Mouse (Mus musculus) 416B (cell line): Measurements from ENCODE around the gene Nav2.

Experiments used
- DNase-seq: peaks from one replicate; pipeline ENCODE4 v3.0.0; 2011; ENCODE audit warnings: low read depth

The Nav2 gene

DNA sequence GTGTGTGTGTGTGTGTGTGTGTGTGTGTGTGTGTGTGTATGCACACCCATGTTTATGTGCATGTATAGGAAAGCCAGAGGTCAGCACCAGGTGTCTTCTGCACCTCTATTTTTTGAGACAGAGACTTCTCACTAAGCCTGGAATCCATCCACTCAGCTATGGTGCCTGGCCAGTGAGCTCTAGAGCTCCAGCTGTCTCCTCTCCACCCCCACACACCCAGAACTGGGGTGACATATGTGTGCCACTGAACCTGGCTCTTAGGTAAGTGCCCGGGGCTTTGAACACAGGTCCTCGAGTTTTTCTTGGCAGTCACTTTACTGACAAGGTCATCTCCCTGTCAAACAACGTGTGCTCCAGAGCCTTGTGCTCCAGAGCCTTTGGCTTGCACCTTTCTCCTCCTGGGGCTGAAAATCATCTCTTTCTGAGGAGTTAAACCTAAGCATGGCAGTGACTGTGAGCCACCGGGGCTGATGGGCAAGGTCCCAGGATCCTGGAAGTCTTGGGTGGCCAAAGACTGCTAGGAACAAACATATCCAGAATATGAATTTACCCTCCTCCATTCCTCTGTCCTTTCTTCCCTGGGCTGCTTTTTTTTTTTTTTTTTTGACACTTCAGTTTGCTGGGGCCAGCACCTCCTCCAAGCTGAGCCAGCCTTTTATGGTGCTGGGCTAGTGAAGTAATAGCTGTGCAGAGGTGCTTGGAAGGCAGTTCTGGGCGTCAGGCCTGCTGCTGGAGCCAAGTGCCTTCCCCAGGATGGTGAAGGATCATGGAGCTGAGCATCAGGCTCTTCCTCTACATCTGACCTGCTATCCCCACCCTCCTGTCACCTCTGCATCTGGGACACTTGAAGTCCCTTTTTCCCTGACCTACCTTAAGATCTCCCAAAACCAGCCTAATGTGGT lies 298.5 kb downstream of the Nav2 start:
- no peak for DNase-seq

DNA sequence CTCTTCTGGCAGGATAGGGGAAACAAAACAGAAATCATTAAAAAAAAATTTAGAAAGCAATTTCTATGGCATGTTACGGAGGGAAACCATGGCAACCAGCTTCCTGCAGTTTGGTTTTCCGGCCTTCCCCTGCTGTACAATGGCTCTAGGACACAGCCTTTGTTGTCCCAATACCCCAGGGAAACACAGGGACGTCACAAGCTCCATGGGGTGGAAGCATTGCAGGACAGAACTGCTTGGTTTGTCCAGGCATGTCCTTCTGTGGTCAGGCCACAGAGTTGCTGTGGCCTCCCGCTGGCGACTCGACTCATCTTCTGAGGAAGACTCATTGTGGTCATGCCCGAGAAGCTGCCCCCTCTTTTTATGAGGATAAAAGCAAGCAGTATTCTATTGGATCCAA lies 301.0 kb downstream of the Nav2 start:
- DNase-seq, result peak; percentile 9

DNA sequence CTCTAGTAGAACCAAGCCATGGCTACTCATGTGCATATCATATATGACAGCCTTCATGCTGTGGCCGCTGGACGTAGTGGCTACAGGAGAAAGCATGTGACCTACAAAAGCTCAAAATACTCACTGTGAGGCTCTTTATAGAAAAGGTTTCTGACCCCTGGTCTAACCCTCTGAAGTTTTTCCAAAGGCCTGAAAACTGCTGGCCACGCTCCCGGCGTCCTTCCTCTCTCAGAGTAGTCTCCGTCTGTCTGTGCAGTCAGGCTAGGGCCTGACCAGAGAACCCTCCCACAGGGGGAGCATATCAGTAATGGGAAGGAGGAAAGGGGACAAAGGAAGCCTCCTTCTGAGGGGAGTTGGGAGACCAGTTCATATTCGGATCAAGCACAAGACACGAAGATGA lies 302.2 kb downstream of the Nav2 start:
- DNase-seq, result no peak

DNA sequence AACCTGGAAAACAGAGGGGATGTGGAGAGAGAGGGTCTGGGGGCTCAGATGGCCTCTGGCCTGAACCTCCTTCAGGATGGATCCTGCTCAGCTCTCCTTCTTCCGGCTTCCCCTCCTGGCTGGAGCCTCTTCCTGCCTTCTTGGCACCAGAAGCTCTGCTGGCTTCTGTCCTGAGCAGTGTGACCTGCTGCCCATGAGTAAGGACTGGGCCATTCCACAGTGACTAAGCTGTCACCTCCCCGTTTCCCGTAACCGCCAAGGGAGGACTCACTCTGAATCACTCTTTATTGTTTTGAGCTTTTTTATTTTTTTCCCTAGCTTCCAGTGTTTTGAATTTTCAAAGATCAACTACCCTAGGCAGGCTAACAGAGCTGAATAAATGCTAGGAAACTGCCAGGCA lies 304.5 kb downstream of the Nav2 start:
- no peak for DNase-seq

DNA sequence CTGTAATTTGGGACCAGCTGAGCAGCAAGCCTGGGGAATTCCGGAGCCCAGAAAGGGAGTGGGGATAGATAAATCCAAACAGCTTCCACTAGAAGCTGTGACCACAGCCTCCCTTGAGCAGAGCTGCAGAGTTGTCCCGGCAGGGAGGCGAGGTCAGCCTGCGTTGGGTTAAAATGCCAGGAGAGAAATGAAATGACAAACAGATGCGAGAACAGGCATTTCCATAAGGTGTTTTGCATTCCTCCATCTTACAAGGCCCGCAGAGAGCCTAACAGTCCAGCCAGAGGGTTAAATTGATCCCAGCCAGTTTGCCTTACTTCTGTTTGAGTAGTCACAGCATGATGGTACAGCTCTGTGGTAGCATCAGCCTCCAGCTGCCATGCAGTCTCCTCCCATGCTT lies 309.3 kb downstream of the Nav2 start:
- DNase-seq, result no peak

DNA sequence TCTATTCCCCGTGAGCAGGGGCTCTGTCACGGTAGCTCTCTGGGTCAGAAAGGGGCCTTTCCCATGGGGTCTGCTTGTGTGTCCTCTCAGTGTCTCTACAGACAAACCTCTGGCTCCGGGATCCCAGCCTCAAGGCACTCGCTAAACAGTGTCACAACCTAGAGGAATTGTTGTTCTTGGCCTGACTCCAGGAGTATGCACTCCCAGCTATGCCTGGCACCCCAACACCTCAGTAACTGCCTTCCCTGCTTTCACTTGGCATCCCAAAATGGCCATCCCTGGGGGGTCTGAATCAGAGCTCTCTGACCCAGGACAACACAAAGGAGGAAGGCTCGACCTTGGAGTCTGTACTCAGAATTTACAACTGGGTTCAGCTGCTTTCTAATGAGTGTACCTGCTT lies 317.2 kb downstream of the Nav2 start:
- DNase-seq, result no peak

DNA sequence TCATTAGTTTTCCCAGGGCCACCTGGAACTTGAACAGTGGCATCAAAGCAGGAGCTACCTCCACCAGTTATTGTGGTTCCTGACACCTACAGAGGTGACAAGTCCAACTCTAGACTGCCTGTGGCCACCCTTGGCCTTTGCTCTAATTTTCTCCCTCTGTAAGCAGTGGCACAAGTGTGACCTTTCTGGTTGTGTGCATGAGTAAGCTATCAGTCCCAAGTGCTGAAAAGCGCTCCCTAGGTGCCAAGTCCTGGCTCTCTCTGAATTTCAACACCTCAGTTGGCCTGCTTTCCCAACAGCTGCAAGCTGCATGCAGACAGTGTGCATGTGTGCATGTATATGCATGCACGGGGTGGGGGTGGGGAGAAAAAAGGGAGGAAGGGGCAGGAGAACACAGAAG lies 324.5 kb downstream of the Nav2 start:
- no peak for DNase-seq

DNA sequence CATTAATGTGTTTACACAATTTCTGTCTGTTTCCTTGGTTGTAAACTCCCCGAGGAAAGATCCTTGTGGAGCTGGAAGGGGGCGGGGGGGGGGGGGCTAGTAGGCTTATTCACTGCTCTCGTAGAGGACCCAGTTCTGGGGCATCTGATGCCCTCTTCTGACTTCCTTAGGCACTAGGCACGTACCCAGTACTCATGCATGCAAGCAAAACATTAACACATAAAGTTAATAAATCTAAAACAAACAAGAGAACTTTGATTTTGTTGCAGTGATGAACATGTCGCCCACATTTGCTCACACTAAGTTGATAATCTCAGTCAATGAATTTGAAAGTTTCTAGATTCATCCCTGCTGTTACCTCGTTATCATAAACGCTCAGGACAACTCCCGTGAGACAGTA lies 325.8 kb downstream of the Nav2 start:
- no peak for DNase-seq

DNA sequence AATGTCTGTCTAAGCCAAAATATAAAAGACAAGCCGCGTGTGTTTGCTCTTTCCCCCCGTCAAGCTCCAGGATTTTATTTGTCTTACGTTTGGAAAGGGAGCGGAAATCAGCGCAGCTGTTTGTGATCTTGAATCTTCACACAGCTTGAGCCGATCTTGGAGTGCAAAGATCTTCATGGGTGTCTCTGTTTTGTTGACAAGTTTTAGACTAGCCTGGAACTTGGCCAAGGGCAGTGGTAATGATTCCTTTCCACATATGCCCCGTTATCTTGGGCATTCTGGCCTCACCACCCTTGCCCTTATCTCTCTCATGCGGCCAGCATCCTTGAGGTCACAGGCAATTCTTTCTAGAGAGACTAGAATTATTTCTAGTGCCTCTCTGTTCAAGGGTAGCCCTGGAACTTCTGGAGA lies 326.8 kb downstream of the Nav2 start:
- DNase-seq, result no peak

DNA sequence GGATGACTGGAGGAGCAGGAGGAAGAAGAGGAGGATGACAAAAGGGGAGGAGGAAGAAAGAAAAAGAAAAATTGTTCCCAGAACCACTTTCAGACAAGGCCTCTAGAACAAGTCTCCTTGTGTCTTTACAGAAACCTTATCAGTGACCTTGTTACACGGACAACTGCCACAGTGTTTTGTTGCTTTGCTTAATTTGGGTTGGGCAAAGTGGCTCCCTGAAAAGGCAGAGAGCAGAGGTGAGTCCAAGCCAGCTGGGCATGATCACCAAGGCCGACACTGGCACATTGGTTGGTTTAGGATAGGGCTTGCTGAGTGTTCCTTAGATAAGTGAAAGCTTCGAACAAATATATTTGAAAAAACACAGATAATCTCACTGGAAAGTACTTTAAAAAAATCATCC lies 327.3 kb downstream of the Nav2 start:
- no peak for DNase-seq

DNA sequence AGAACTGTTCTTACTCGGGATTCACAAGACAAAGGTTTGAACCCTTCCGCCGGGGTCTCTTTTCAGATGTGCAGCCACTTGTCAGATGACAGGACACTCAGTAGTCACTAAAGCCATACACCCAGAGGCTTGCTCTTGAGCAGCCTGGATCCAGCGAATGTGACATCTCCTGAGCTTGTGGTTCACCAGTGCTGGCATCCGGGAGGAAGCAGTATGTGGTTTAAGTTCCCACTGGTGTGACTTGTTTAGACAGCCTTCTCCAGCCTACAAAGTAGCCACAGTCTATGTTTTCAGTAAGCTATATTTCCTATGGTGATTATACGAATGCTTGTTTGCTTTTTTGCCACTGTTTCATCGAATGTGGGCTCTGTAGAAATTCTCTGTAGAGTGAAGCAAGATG lies 331.9 kb downstream of the Nav2 start:
- DNase-seq, result peak; percentile 51

DNA sequence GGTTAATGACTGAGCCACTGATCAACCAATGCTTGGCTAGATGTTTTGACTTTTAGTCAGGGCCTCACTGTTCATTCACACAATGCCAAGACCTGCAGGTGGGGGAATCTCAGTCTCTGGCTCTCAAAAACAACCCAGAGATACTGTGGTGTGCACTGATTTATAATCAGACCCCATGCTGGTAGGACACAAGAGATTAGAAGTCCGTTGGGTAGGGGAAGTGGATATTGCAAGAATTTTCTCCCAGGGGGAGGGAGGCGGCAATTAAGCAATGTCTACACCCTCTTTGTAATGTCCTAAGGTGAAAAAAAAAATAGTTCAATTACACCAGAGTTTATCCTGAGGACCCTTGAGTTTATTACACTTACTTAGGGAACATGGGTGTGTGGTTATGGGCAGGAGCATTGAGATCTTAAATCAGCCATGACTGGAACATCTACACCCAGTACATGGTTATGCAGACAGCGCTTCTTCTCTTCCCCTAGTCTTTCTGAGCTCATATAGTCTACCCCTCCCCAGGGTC lies 332.8 kb downstream of the Nav2 start:
- DNase-seq, result no peak

DNA sequence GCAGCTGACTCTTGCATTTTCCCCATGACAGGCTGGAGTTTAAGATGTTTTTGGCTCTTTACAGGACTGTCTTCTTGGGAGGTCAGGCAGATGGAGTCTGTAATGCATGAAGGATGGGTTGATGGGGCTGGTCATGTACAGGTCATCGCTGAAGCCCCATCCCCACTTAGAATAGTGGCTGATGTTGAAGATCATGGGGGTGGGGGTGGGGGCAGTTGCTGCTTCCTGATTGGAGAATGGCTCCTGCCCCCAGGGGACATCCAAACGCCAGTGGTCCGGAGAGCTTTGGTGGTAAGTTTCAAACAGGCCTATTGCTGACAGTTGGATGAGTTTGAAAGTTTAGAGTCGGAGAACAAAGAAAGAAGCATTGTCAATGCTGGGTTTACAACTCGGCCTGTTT lies 333.7 kb downstream of the Nav2 start:
- no peak for DNase-seq

DNA sequence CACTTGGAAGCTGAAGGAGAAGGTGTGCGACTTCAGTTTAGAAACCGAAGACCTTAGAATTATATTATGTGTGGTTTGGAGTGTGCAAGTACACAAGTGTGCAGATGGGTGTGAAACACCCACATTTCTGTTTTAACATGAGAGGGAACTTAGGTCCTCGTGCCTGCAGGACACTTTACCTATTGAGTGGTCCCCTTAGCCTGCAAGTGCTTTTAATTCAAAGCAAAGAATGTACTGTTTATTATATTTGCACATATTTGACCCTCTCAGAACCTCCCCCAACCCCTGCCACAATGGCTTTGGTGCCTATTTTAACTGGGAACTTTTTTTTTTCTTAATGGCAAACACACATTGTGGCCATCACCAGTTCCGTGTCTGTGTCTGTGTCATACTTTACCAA lies 334.6 kb downstream of the Nav2 start:
- no peak for DNase-seq

DNA sequence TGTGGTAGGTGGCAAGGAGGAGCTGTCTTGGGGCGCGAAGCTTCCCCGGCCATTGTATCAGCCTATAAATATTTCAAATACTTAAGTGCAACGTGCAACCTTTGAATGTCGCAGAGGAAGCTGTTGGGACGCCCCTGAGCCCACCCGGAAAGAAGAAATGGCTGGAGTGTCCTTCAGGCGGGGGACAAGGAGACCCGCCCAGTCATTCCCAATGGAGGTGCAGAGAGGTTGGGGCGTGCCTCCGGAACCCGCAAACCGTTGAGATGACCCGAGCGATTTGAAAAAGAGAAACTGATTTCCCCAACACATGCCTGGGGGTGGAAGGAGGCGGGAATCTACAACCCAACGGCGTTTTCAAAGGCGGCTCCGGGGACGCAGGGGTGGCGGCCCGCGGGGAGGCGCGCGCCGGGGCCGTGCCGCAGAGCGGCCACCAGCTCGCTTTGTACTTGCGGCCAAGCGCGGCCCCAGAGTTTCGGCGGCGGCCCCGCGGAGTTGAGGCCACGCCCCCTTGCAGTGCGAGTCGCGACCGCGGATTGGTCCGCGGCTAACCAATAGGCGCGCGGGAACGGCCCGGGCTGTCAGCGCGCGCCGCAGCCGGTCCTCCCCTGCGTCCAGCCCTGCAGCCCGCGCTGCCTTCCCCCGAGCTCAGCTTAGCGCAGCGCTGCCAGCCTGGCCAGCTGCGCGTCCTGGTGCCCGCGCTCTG lies 337.2 kb downstream of the Nav2 start:
- DNase-seq, result no peak

DNA sequence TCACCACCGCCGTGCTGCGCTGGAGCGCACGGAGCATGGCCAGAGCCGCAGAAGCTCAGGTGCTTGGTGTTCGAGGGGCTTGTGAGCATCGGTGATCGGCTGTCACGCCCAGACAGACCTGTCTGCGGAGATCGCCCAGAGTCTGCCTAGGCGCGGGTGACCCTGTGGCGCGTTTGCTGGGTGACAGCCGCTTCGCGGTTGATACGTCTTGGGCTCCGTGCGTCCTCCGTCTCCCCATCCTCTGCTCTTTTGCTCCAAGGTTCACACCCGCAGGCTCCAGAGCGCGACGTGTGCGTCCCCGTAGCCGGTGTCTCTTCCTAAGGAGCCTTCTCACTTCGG lies 337.7 kb downstream of the Nav2 start:
- DNase-seq, result no peak

DNA sequence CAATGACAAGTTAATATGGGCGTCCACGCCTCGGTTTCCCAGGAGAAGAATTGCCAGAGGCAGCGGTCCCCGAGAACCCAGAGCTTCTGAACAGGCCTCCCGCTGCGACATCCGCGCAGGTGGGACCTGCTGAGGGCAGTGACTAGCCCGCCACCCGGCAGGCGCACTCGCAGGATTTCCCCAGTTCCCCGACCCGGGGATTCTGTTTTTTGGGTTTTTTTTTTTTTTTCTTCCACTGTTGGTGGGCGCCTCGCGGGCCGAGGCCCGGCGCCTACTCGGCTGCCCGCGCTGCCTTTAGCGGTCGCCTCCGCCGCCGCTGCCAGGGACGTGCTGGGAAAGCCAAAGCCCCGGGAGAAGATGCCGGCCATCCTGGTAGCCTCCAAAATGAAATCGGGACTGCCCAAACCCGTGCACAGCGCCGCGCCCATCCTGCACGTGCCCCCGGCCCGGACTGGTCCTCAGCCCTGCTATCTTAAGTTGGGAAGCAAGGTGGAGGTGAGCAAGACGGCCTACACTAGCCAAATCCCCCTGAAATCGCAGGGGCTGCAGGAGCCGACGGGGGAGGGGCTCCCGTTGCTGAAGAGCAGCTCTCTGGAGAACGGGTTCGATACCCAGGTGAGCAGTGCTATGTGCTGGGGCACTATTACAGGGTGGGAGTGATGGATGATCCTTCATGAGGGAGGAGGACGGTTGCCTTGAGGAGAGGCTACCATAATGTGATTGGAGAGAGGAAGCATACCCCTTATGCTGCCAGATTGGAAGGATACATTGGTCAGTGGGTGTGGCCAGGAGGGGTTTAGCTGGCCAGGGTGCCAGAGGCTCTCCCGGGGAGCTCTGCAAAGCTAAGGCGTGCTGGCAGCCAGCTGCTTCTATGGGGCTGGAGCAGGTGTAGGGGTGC lies 338.3 kb downstream of the Nav2 start:
- DNase-seq, result no peak

DNA sequence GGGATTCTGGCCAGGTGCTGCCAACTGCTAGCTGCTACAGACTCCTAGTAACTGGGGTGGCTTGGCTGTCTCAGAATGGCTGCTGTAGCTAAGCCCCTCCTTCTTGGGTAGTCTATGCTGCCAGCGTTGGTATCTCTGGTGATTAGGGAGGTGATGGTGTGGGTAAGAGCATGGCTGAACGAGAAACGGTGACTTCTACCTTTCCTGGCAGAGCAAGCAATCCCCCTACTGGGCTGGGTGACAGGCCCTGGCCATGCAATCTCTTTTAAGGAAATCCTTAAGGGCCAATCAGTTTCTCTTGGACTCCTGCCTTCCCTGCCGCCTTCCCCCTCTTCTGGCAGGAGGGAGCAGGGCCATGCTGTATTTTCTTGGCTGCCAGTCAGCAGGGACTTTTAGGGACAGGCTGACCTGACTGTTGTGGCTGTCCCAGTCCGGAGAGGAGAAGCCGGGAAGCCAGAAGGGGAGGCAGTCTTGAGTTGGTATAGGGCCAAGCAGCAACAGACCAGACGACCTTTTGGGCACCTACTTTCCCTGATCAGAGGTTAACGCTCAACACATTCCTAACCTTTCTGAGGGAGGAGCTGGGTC lies 339.3 kb downstream of the Nav2 start:
- DNase-seq, result no peak

DNA sequence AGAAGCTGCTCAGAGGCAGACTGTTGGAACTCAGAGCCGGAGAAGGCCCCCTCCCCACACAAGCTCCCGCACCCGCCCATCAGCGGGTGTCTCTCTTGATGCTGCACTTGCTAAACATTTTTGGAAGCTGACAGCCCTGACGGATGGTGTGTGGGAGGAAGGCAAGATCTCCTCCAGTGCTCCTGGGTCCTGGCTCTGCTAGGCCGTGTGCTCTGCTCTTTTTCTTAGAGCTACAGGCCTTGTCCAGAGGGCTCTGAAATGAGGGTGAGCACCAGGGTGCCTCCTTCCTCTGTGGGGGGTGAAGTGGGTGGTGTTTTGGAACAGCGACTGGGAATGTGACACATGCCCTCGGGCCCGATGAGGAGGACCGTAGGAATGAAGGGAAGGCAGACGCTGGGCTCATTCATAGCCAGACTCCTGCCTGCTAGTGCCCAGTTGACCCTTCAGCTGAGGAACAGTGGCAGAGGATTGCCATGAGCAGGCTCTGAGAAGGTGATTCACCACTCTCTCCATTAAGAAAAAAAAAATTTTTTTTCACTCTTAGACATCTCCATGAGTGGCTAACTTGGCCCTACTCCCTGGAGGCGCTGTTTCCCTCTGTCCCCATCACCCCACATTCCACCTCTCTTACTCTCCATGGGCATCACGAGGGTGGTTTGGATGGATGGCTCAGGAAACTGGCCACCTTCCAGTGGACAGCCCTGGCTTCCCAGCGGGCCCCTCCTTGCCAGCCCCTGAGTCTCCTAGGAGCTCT lies 340.0 kb downstream of the Nav2 start:
- no peak for DNase-seq

DNA sequence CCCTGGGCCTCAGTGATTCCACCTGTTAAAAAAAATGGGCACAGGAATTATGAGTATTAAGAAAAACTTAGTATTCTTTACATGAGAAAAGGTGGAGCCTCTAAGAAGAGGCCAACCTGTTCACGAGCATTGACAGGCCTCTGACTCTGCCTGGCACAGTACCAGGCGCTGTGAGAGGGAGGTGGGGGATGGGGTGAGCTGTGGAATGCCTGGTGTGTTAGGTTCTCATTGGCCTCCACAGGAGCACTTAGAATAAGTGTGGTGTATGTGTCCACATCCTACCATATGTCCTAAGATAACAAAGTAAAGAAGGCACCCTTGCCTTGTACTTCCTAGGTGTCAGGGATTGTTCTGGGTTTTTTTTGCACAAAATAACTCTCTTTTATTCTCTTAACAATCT lies 340.9 kb downstream of the Nav2 start:
- DNase-seq, result no peak

DNA sequence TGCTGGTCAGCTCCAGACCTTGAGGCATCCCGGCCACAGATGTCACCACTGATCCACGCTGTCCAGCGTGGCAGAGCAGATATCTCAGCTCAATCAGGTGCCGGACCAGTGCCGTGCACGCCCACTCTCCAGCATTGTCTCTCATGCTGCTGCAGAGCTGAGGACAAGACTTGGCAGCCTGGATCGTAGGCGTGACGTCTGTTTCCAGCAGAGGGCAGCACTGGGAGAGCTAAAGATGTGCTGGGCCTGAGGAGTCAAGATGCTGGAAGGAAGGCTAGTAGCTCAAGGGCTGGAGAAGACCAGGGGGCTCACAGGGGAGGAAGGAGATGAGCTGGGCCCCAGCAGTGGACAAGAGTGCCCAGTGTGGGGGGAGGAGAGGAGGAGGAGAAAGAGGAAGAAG lies 341.5 kb downstream of the Nav2 start:
- peak; percentile 54 for DNase-seq
